Mouse (Mus musculus): ENCODE measurements around the gene Lamb3. TPM values are rescaled to one million over a fixed set of nuclear protein-coding genes. Genes with fewer than 3 reads are reported as not detected.
"Not testable (repeated sequence)": the region's sequence is repeated elsewhere in the genome, so short reads cannot be mapped to it uniquely, and the experiment has no call there.

Gene Lamb3
- total RNA-seq, 1 experiment from 2014 or later = 1.2 TPM

GRCm38 (mm10) chr1:193261897-193262548, 54.5 kb downstream of the Lamb3 start:
- ATAC-seq (replicated peaks in 1 of 2; ENCODE audit: insufficient read depth in 1 of 2, low FRiP score in 2 of 2, low TSS enrichment in 1 of 2, low read depth in 1 of 2, poor library complexity in 2 of 2, severe bottlenecking in 2 of 2) = no peak

GRCm38 (mm10) chr1:193263026-193263907, 55.8 kb downstream of the Lamb3 start:
- ATAC-seq (replicated peaks in 1 of 2; ENCODE audit: insufficient read depth in 1 of 2, low FRiP score in 2 of 2, low TSS enrichment in 1 of 2, low read depth in 1 of 2, poor library complexity in 2 of 2, severe bottlenecking in 2 of 2) = no peak

- peak; percentile 72 to 74 for ATAC-seq (replicated peaks in 1 of 2; ENCODE audit: insufficient read depth in 1 of 2, low FRiP score in 2 of 2, low TSS enrichment in 1 of 2, low read depth in 1 of 2, poor library complexity in 2 of 2, severe bottlenecking in 2 of 2)
These were observed 56.6 kb downstream of the Lamb3 start, which contains the start of gene Hsd11b1 for GRCm38 (mm10) chr1:193263955-193264598. Gene Hsd11b1, minus strand, starts transcription at chr1:193264075.

GRCm38 (mm10) chr1:193265734-193266133, 58.2 kb downstream of the Lamb3 start:
- ATAC-seq (replicated peaks in 1 of 2; ENCODE audit: insufficient read depth in 1 of 2, low FRiP score in 2 of 2, low TSS enrichment in 1 of 2, low read depth in 1 of 2, poor library complexity in 2 of 2, severe bottlenecking in 2 of 2) = no peak

GRCm38 (mm10) chr1:193270965-193271763, 63.7 kb downstream of the Lamb3 start:
- no peak for ATAC-seq (replicated peaks in 1 of 2; ENCODE audit: insufficient read depth in 1 of 2, low FRiP score in 2 of 2, low TSS enrichment in 1 of 2, low read depth in 1 of 2, poor library complexity in 2 of 2, severe bottlenecking in 2 of 2)

- ATAC-seq (replicated peaks in 1 of 2; ENCODE audit: insufficient read depth in 1 of 2, low FRiP score in 2 of 2, low TSS enrichment in 1 of 2, low read depth in 1 of 2, poor library complexity in 2 of 2, severe bottlenecking in 2 of 2) = no peak
These were observed 64.8 kb downstream of the Lamb3 start for GRCm38 (mm10) chr1:193272137-193272915.

- ATAC-seq (replicated peaks in 1 of 2; ENCODE audit: insufficient read depth in 1 of 2, low FRiP score in 2 of 2, low TSS enrichment in 1 of 2, low read depth in 1 of 2, poor library complexity in 2 of 2, severe bottlenecking in 2 of 2) = peak; percentile 66 to 77
These were observed 65.6 kb downstream of the Lamb3 start, which contains the start of gene G0s2 for GRCm38 (mm10) chr1:193272916-193273601. Gene G0s2, minus strand, starts transcription at chr1:193273217.

- ATAC-seq (replicated peaks in 1 of 2; ENCODE audit: insufficient read depth in 1 of 2, low FRiP score in 2 of 2, low TSS enrichment in 1 of 2, low read depth in 1 of 2, poor library complexity in 2 of 2, severe bottlenecking in 2 of 2) = peak in 1 of 2 experiments; percentile 33; a peak in 2 of 4 replicates
These were observed 67.0 kb downstream of the Lamb3 start for GRCm38 (mm10) chr1:193274407-193275071.

GRCm38 (mm10) chr1:193278414-193279045, 71.0 kb downstream of the Lamb3 start:
- ATAC-seq (replicated peaks in 1 of 2; ENCODE audit: insufficient read depth in 1 of 2, low FRiP score in 2 of 2, low TSS enrichment in 1 of 2, low read depth in 1 of 2, poor library complexity in 2 of 2, severe bottlenecking in 2 of 2) = no peak

GRCm38 (mm10) chr1:193279492-193279891, 72.0 kb downstream of the Lamb3 start:
- ATAC-seq (replicated peaks in 1 of 2; ENCODE audit: insufficient read depth in 1 of 2, low FRiP score in 2 of 2, low TSS enrichment in 1 of 2, low read depth in 1 of 2, poor library complexity in 2 of 2, severe bottlenecking in 2 of 2) = peak in 1 of 2 experiments; percentile 51; a peak in 2 of 4 replicates

GRCm38 (mm10) chr1:193281344-193281743, 73.8 kb downstream of the Lamb3 start:
- no peak for ATAC-seq (replicated peaks in 1 of 2; ENCODE audit: insufficient read depth in 1 of 2, low FRiP score in 2 of 2, low TSS enrichment in 1 of 2, low read depth in 1 of 2, poor library complexity in 2 of 2, severe bottlenecking in 2 of 2)

- ATAC-seq (replicated peaks in 1 of 2; ENCODE audit: insufficient read depth in 1 of 2, low FRiP score in 2 of 2, low TSS enrichment in 1 of 2, low read depth in 1 of 2, poor library complexity in 2 of 2, severe bottlenecking in 2 of 2) = no peak
These were observed 76.8 kb downstream of the Lamb3 start for GRCm38 (mm10) chr1:193284228-193284779.

GRCm38 (mm10) chr1:193285766-193286325, 78.3 kb downstream of the Lamb3 start:
- not testable (repeated sequence) for ATAC-seq (replicated peaks in 1 of 2; ENCODE audit: insufficient read depth in 1 of 2, low FRiP score in 2 of 2, low TSS enrichment in 1 of 2, low read depth in 1 of 2, poor library complexity in 2 of 2, severe bottlenecking in 2 of 2)

GRCm38 (mm10) chr1:193287578-193287977, 80.1 kb downstream of the Lamb3 start:
- ATAC-seq (replicated peaks in 1 of 2; ENCODE audit: insufficient read depth in 1 of 2, low FRiP score in 2 of 2, low TSS enrichment in 1 of 2, low read depth in 1 of 2, poor library complexity in 2 of 2, severe bottlenecking in 2 of 2) = no peak

Measured in hematopoietic stem cell, adult 5-6 weeks (primary cell).